Mouse (Mus musculus): ENCODE measurements at regions not wholly inside any gene's neighbourhood (a gene's known extent, or its start where the extent isn't known, plus 50 kb on each side); places are given as distances from the start of the nearest gene placed in this dataset.

- no peak overlapping the region for H3K4me3 ChIP-seq
- no peaks in the 10 kb centered on the region for H3K27me3 ChIP-seq (ENCODE audit: control insufficient read depth, insufficient read depth, insufficient read length)
- TF ChIP-seq MYOG (IDR thresholded peaks at IDR 0.05; ENCODE audit: control insufficient read depth in 1 of 3, insufficient read depth in 1 of 3, insufficient read length in 2 of 3, low read depth in 2 of 3): no peak
- TF ChIP-seq E2F4 (IDR thresholded peaks at IDR 0.05; ENCODE audit: insufficient read depth): no peak
- TF ChIP-seq CEBPB (IDR thresholded peaks at IDR 0.05; ENCODE audit: insufficient read depth, poor library complexity, severe bottlenecking): no peak
- no peak for TF ChIP-seq USF1 (IDR thresholded peaks at IDR 0.05; ENCODE audit: low read depth)
- TF ChIP-seq TCF3 (IDR thresholded peaks at IDR 0.05; ENCODE audit: insufficient read length, low read depth): no peak
- TF ChIP-seq MYOD1 (IDR thresholded peaks at IDR 0.05; ENCODE audit: control insufficient read depth in 1 of 3, insufficient read length in 2 of 3, low read depth in 2 of 3): no peak
- no peak for TF ChIP-seq REST (IDR thresholded peaks at IDR 0.05; ENCODE audit: insufficient read depth, insufficient read length)
- no peak for TF ChIP-seq POLR2A (IDR thresholded peaks at IDR 0.05; ENCODE audit: insufficient read length, low read depth)
- TF ChIP-seq SRF (IDR thresholded peaks at IDR 0.05; ENCODE audit: control insufficient read depth, insufficient read length, low read depth): no peak
- no peak for TF ChIP-seq TCF12 (IDR thresholded peaks at IDR 0.05; ENCODE audit: insufficient read depth, poor library complexity, severe bottlenecking)
- TF ChIP-seq MAX (IDR thresholded peaks at IDR 0.05; ENCODE audit: low read depth): no peak
- TF ChIP-seq POLR2AphosphoS2 (IDR thresholded peaks at IDR 0.05; ENCODE audit: insufficient read length, low read depth): no peak
- no peak overlapping the region for H3ac ChIP-seq (ENCODE audit: control insufficient read depth, insufficient read length)
- H3K36me3 ChIP-seq (ENCODE audit: control insufficient read depth, insufficient read depth): no peaks in the 10 kb centered on the region
- H3K79me2 ChIP-seq (ENCODE audit: control insufficient read depth, insufficient read depth): no peaks in the 10 kb centered on the region
- H3K4me2 ChIP-seq (ENCODE audit: low read depth): no peak overlapping the region
Observed at GRCm38 (mm10) chr16:86887605-86888004, 466.4 kb upstream of the N6amt1 start.

- no peak overlapping the region for H3K4me2 ChIP-seq (ENCODE audit: low read depth)
- H3K36me3 ChIP-seq (ENCODE audit: control insufficient read depth, insufficient read depth): no peaks in the 10 kb centered on the region
- H3K4me3 ChIP-seq: no peak overlapping the region
- TF ChIP-seq POLR2A (IDR thresholded peaks at IDR 0.05; ENCODE audit: insufficient read length, low read depth): no peak
- no peaks in the 10 kb centered on the region for H3K79me2 ChIP-seq (ENCODE audit: control insufficient read depth, insufficient read depth)
- no peak overlapping the region for H3ac ChIP-seq (ENCODE audit: control insufficient read depth, insufficient read length)
- H3K27me3 ChIP-seq (ENCODE audit: control insufficient read depth, insufficient read depth, insufficient read length): no peaks in the 10 kb centered on the region
Observed at GRCm38 (mm10) chr16:86883862-86884261, 470.1 kb upstream of the N6amt1 start.

GRCm38 (mm10) chr16:86882529-86882928 is 471.5 kb upstream of the N6amt1 start:
- Histone ChIP-seq H3K4me2 (ENCODE audit: low read depth) (no peak overlapping the region), H3K4me3 (no peak overlapping the region), H3K79me2 (ENCODE audit: control insufficient read depth, insufficient read depth) (no peaks in the 10 kb centered on the region), H3K27me3 (ENCODE audit: control insufficient read depth, insufficient read depth, insufficient read length) (no peaks in the 10 kb centered on the region), H3K36me3 (ENCODE audit: control insufficient read depth, insufficient read depth) (no peaks in the 10 kb centered on the region), H3ac (ENCODE audit: control insufficient read depth, insufficient read length) (no peak overlapping the region)
- TF ChIP-seq POLR2AphosphoS2 (IDR thresholded peaks at IDR 0.05; ENCODE audit: insufficient read length, low read depth) (no peak), MYOD1 (IDR thresholded peaks at IDR 0.05; ENCODE audit: control insufficient read depth in 1 of 3, insufficient read length in 2 of 3, low read depth in 2 of 3) (no peak), POLR2A (IDR thresholded peaks at IDR 0.05; ENCODE audit: insufficient read length, low read depth) (no peak), SRF (IDR thresholded peaks at IDR 0.05; ENCODE audit: control insufficient read depth, insufficient read length, low read depth) (no peak), USF1 (IDR thresholded peaks at IDR 0.05; ENCODE audit: low read depth) (no peak), E2F4 (IDR thresholded peaks at IDR 0.05; ENCODE audit: insufficient read depth) (no peak)

- TF ChIP-seq TCF3 (IDR thresholded peaks at IDR 0.05; ENCODE audit: insufficient read length, low read depth): no peak
- TF ChIP-seq POLR2A (IDR thresholded peaks at IDR 0.05; ENCODE audit: insufficient read length, low read depth): no peak
- TF ChIP-seq TCF12 (IDR thresholded peaks at IDR 0.05; ENCODE audit: insufficient read depth, poor library complexity, severe bottlenecking): no peak
- no peak for TF ChIP-seq MYOG (IDR thresholded peaks at IDR 0.05; ENCODE audit: control insufficient read depth in 1 of 3, insufficient read depth in 1 of 3, insufficient read length in 2 of 3, low read depth in 2 of 3)
- TF ChIP-seq E2F4 (IDR thresholded peaks at IDR 0.05; ENCODE audit: insufficient read depth): no peak
- TF ChIP-seq POLR2AphosphoS2 (IDR thresholded peaks at IDR 0.05; ENCODE audit: insufficient read length, low read depth): no peak
- TF ChIP-seq USF1 (IDR thresholded peaks at IDR 0.05; ENCODE audit: low read depth): no peak
- no peak for TF ChIP-seq MAX (IDR thresholded peaks at IDR 0.05; ENCODE audit: low read depth)
- TF ChIP-seq REST (IDR thresholded peaks at IDR 0.05; ENCODE audit: insufficient read depth, insufficient read length): no peak
- no peak for TF ChIP-seq SRF (IDR thresholded peaks at IDR 0.05; ENCODE audit: control insufficient read depth, insufficient read length, low read depth)
- no peak for TF ChIP-seq MYOD1 (IDR thresholded peaks at IDR 0.05; ENCODE audit: control insufficient read depth in 1 of 3, insufficient read length in 2 of 3, low read depth in 2 of 3)
- no peak for TF ChIP-seq CEBPB (IDR thresholded peaks at IDR 0.05; ENCODE audit: insufficient read depth, poor library complexity, severe bottlenecking)
- H3K27me3 ChIP-seq (ENCODE audit: control insufficient read depth, insufficient read depth, insufficient read length): no peaks in the 10 kb centered on the region
- H3K4me3 ChIP-seq: no peak overlapping the region
- no peaks in the 10 kb centered on the region for H3K36me3 ChIP-seq (ENCODE audit: control insufficient read depth, insufficient read depth)
- no peaks in the 10 kb centered on the region for H3K79me2 ChIP-seq (ENCODE audit: control insufficient read depth, insufficient read depth)
- H3ac ChIP-seq (ENCODE audit: control insufficient read depth, insufficient read length): no peak overlapping the region
- H3K4me2 ChIP-seq (ENCODE audit: low read depth): no peak overlapping the region
Observed at GRCm38 (mm10) chr16:86881583-86881982, 472.4 kb upstream of the N6amt1 start.

GRCm38 (mm10) chr16:86860828-86861227 is 493.2 kb upstream of the N6amt1 start:
- H3K79me2 ChIP-seq (ENCODE audit: control insufficient read depth, insufficient read depth): no peaks in the 10 kb centered on the region
- no peaks in the 10 kb centered on the region for H3K36me3 ChIP-seq (ENCODE audit: control insufficient read depth, insufficient read depth)
- H3ac ChIP-seq (ENCODE audit: control insufficient read depth, insufficient read length): no peak overlapping the region
- no peak for TF ChIP-seq TCF3 (IDR thresholded peaks at IDR 0.05; ENCODE audit: insufficient read length, low read depth)
- no peak for TF ChIP-seq REST (IDR thresholded peaks at IDR 0.05; ENCODE audit: insufficient read depth, insufficient read length)
- no peak for TF ChIP-seq TCF12 (IDR thresholded peaks at IDR 0.05; ENCODE audit: insufficient read depth, poor library complexity, severe bottlenecking)
- no peaks in the 10 kb centered on the region for H3K27me3 ChIP-seq (ENCODE audit: control insufficient read depth, insufficient read depth, insufficient read length)
- H3K4me2 ChIP-seq (ENCODE audit: low read depth): no peak overlapping the region
- no peak overlapping the region for H3K4me3 ChIP-seq

Data from myocyte (in vitro differentiated cells).